Mouse (Mus musculus): ENCODE results near the gene Ephb1. TPM values are rescaled to one million over a fixed set of nuclear protein-coding genes. Genes with fewer than 3 reads are reported as not detected.

The Ephb1 gene
- total and polyA plus RNA-seq, 3 experiments, result not detected

- Histone ChIP-seq H3K4me1 (ENCODE audit: control insufficient read depth in 1 of 2, insufficient read depth in 2 of 2) (no peaks in the 10 kb centered on the region), H3K79me2 (replicated peaks; ENCODE audit: control insufficient read depth, extremely low read depth, insufficient read depth, poor library complexity, severe bottlenecking) (no peaks in the 10 kb centered on the region), H3K27ac (ENCODE audit: insufficient read depth, low read depth) (no peak overlapping the region), H3K36me3 (replicated peaks in 1 of 2; ENCODE audit: control insufficient read depth in 1 of 2, insufficient read depth in 1 of 2, low read length in 1 of 2) (no peaks in the 10 kb centered on the region), H3K9me3 (replicated peaks; ENCODE audit: low read length) (peaks cover 65% of the 10 kb centered on the region), H3K4me3 (replicated peaks in 1 of 3; ENCODE audit: low read depth in 2 of 3, low read length in 2 of 3, poor library complexity in 1 of 3) (no peak overlapping the region), H3K9ac (ENCODE audit: insufficient read depth, low read depth) (no peak overlapping the region), H3K4me2 (ENCODE audit: insufficient read depth, low read depth, poor library complexity, severe bottlenecking) (no peak overlapping the region), H3K27me3 (replicated peaks) (no peaks in the 10 kb centered on the region)
- in situ Hi-C loops (cut with MboI; ENCODE audit: low pct_ligation_motif_present, low pct_unique_long_range_greater_than_20kb, low sequenced_read_pairs), result no loop called here
- no peak for DNase-seq (ENCODE audit: extremely low read depth)
- dilution Hi-C loops (cut with MboI; ENCODE audit: extremely low pct_ligation_motif_present, extremely low pct_unique_long_range_greater_than_20kb, low sequenced_read_pairs), result no loop called here
- TF ChIP-seq JUND (conservative IDR thresholded peaks at IDR 0.05; ENCODE audit: low read depth, low read length) (no peak), KAT2A (IDR thresholded peaks at IDR 0.05; ENCODE audit: insufficient replicate concordance, low read length) (no peak)
Observed at GRCm38 (mm10) chr9:101954529-101954928, 400.0 kb downstream of the Ephb1 start.

DNA sequence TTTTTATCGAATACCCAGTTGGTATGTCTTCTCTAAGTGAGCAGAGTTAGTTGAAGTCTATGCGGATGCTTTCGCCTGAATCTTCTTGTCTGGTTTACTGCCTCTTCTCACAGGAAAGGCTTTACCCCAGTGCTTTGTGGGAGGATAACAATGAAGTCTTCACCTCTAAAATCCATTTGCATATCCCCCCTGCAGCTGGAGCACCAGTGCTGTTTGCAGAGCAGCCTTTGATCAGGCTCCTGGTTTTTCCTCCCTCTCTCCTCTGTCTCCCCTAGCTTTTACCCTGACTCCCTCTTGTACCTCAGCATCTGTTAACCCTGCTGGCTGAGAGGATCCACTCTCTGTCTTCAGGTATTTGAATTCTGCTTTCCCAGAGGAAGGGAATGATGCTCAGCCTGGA lies 404.4 kb downstream of the Ephb1 start:
- Histone ChIP-seq H3K27me3 (replicated peaks) (no peaks in the 10 kb centered on the region), H3K9me3 (replicated peaks; ENCODE audit: low read length) (peaks cover 65% of the 10 kb centered on the region), H3K4me1 (ENCODE audit: control insufficient read depth in 1 of 2, insufficient read depth in 2 of 2) (no peaks in the 10 kb centered on the region), H3K36me3 (replicated peaks in 1 of 2; ENCODE audit: control insufficient read depth in 1 of 2, insufficient read depth in 1 of 2, low read length in 1 of 2) (no peaks in the 10 kb centered on the region), H3K4me2 (ENCODE audit: insufficient read depth, low read depth, poor library complexity, severe bottlenecking) (no peak overlapping the region), H3K9ac (ENCODE audit: insufficient read depth, low read depth) (no peak overlapping the region), H3K79me2 (replicated peaks; ENCODE audit: control insufficient read depth, extremely low read depth, insufficient read depth, poor library complexity, severe bottlenecking) (no peaks in the 10 kb centered on the region), H3K27ac (ENCODE audit: insufficient read depth, low read depth) (no peak overlapping the region), H3K4me3 (replicated peaks in 1 of 3; ENCODE audit: low read depth in 2 of 3, low read length in 2 of 3, poor library complexity in 1 of 3) (no peak overlapping the region)
- dilution Hi-C loops (cut with MboI; ENCODE audit: extremely low pct_ligation_motif_present, extremely low pct_unique_long_range_greater_than_20kb, low sequenced_read_pairs), result no loop called here
- in situ Hi-C loops (cut with MboI; ENCODE audit: low pct_ligation_motif_present, low pct_unique_long_range_greater_than_20kb, low sequenced_read_pairs), result no loop called here
- no peak for TF ChIP-seq CHD1 (IDR thresholded peaks at IDR 0.05; ENCODE audit: low read depth, low read length)
- no peak for TF ChIP-seq KAT2A (IDR thresholded peaks at IDR 0.05; ENCODE audit: insufficient replicate concordance, low read length)
- no peak for TF ChIP-seq HCFC1 (IDR thresholded peaks at IDR 0.05; ENCODE audit: low read depth, low read length)
- TF ChIP-seq MAZ (IDR thresholded peaks at IDR 0.05; ENCODE audit: low read depth, low read length), result no peak
- TF ChIP-seq NRF1 (IDR thresholded peaks at IDR 0.05; ENCODE audit: low read depth, low read length), result no peak
- TF ChIP-seq E2F4 (IDR thresholded peaks at IDR 0.05; ENCODE audit: insufficient replicate concordance, low read depth, low read length), result no peak
- no peak for TF ChIP-seq ELF1 (IDR thresholded peaks at IDR 0.05; ENCODE audit: low read depth, low read length)
- TF ChIP-seq TCF12 (IDR thresholded peaks at IDR 0.05; ENCODE audit: low read depth, low read length), result no peak
- no peak for TF ChIP-seq ZC3H11A (IDR thresholded peaks at IDR 0.05; ENCODE audit: low read depth, low read length)
- no peak for DNase-seq (ENCODE audit: extremely low read depth)

DNA sequence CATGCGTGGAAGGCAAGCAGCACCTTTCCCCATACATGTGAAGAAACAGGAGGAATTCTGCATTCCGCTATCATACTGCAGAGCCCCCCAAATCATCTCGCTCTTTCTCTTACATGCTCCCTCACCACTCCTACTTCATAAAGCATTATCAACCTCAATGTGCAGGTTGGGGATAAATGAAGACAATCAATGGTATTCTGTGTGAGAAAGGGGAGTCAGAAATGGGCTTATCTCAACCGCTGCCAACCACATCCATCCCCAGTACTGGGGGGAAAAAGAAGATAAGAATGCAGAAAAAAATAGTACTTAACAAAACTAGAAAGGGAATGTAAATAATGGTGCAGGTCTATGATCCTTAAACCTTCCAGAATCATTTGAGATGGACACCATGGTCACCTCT lies 408.7 kb downstream of the Ephb1 start:
- no peaks in the 10 kb centered on the region for H3K4me1 ChIP-seq (ENCODE audit: control insufficient read depth in 1 of 2, insufficient read depth in 2 of 2)
- no peaks in the 10 kb centered on the region for H3K79me2 ChIP-seq (replicated peaks; ENCODE audit: control insufficient read depth, extremely low read depth, insufficient read depth, poor library complexity, severe bottlenecking)
- peaks cover 82% of the 10 kb centered on the region for H3K9me3 ChIP-seq (replicated peaks; ENCODE audit: low read length)
- no peaks in the 10 kb centered on the region for H3K36me3 ChIP-seq (replicated peaks in 1 of 2; ENCODE audit: control insufficient read depth in 1 of 2, insufficient read depth in 1 of 2, low read length in 1 of 2)
- H3K27me3 ChIP-seq (replicated peaks), result no peaks in the 10 kb centered on the region
- TF ChIP-seq BHLHE40 (IDR thresholded peaks at IDR 0.05; ENCODE audit: low read depth, low read length), result no peak
- no peak for TF ChIP-seq GABPA (IDR thresholded peaks at IDR 0.05; ENCODE audit: insufficient replicate concordance, low read depth, low read length)
- TF ChIP-seq MAFK (IDR thresholded peaks at IDR 0.05; ENCODE audit: insufficient replicate concordance, low read length), result no peak
- TF ChIP-seq ZNF384 (IDR thresholded peaks at IDR 0.05; ENCODE audit: low read depth, low read length), result no peak
- TF ChIP-seq IRF4 (IDR thresholded peaks at IDR 0.05; ENCODE audit: low read depth, low read length), result no peak
- TF ChIP-seq POLR2A (IDR thresholded peaks at IDR 0.05; ENCODE audit: low read depth, low read length), result no peak
- no peak for TF ChIP-seq TCF12 (IDR thresholded peaks at IDR 0.05; ENCODE audit: low read depth, low read length)
- no peak for TF ChIP-seq E2F4 (IDR thresholded peaks at IDR 0.05; ENCODE audit: insufficient replicate concordance, low read depth, low read length)
- no peak for TF ChIP-seq MEF2A (IDR thresholded peaks at IDR 0.05; ENCODE audit: borderline replicate concordance, low read depth, low read length)
- TF ChIP-seq USF1 (IDR thresholded peaks at IDR 0.05; ENCODE audit: low read depth, low read length), result no peak
- no peak for TF ChIP-seq ZC3H11A (IDR thresholded peaks at IDR 0.05; ENCODE audit: low read depth, low read length)
- TF ChIP-seq MAX (IDR thresholded peaks at IDR 0.05; ENCODE audit: low read length), result no peak
- no peak for TF ChIP-seq EP300 (IDR thresholded peaks at IDR 0.05; ENCODE audit: low read length)
- no peak for TF ChIP-seq RAD21 (IDR thresholded peaks at IDR 0.05; ENCODE audit: low read depth, low read length)
- in situ Hi-C loops (cut with MboI; ENCODE audit: low pct_ligation_motif_present, low pct_unique_long_range_greater_than_20kb, low sequenced_read_pairs) (no loop called here), dilution Hi-C loops (cut with MboI; ENCODE audit: extremely low pct_ligation_motif_present, extremely low pct_unique_long_range_greater_than_20kb, low sequenced_read_pairs) (no loop called here)
- H3K27ac ChIP-seq (ENCODE audit: insufficient read depth, low read depth), result no peak overlapping the region
- no peak overlapping the region for H3K4me2 ChIP-seq (ENCODE audit: insufficient read depth, low read depth, poor library complexity, severe bottlenecking)
- DNase-seq (ENCODE audit: extremely low read depth), result no peak
- no peak overlapping the region for H3K9ac ChIP-seq (ENCODE audit: insufficient read depth, low read depth)
- no peak overlapping the region for H3K4me3 ChIP-seq (replicated peaks in 1 of 3; ENCODE audit: low read depth in 2 of 3, low read length in 2 of 3, poor library complexity in 1 of 3)

Data from CH12.LX (cell line).